Mouse (Mus musculus) heart, adult 9 months (tissue): ENCODE results near the gene Tnfrsf4.

Experiments used
- DNase-seq, 2 experiments: peaks; one replicate each; pipeline ENCODE4 v3.0.0; 2022; ENCODE audit warnings: low spot score in 2 of 2

Tnfrsf4 gene

DNA sequence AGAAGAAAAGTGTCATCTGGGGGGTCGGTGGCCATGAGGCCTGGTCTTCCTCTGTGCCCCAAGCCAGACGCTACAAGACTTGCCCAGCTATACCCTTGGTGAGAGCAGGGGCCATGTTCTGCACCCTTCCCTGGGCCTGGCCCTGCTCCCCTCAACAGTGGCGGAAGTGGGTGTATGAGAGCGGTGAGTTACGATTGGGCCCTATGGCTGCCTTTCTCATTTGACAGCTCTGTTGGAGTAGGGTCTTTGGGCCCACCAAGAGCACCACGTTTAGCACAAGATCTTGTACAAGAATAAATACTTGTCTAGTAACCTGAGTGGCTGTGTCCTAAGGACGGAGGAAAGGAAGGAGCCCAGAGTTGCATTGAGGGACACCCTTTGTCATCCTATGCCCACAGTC, 14.9 kb downstream of the Tnfrsf4 start:
- DNase-seq, result no peak

DNA sequence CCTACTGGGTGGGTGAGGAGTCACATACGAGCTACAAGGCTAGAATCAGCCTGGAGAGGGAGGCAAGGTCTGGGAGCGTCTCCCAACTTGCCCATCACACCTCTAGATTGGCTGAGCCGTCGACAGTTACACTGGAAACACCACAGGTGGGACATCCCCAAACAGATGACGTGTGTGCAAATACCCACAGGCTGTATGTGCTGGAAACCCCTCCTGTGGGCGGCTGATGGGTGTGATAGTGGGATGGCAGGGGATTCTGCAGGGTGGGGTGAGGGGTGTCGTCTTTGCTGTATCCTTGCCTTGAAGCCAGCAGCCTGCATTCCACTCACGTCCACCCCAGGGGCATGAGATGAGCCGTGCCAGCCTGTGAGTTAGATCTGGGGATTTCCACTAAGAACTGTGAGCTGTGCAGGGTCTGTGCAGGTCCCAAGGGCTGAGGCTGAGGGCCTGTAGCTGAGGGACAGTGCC, 17.0 kb downstream of the Tnfrsf4 start:
- no peak for DNase-seq

DNA sequence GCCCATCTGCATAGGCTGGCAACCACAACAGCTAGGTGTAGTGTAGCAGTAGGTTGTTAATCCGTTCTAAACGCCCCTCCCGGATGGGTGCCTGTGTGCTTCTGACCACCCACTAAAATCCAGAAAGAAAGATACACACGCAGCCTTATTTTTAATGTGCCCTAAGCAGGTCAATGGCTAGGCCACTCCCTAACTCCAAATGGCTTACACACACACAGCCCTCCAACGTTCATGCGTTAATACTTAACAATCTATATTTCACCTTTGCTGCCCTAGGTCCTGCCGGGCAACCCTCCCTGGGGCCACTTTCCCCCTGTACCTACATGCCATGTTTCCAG, 17.6 kb downstream of the Tnfrsf4 start:
- DNase-seq, result no peak

DNA sequence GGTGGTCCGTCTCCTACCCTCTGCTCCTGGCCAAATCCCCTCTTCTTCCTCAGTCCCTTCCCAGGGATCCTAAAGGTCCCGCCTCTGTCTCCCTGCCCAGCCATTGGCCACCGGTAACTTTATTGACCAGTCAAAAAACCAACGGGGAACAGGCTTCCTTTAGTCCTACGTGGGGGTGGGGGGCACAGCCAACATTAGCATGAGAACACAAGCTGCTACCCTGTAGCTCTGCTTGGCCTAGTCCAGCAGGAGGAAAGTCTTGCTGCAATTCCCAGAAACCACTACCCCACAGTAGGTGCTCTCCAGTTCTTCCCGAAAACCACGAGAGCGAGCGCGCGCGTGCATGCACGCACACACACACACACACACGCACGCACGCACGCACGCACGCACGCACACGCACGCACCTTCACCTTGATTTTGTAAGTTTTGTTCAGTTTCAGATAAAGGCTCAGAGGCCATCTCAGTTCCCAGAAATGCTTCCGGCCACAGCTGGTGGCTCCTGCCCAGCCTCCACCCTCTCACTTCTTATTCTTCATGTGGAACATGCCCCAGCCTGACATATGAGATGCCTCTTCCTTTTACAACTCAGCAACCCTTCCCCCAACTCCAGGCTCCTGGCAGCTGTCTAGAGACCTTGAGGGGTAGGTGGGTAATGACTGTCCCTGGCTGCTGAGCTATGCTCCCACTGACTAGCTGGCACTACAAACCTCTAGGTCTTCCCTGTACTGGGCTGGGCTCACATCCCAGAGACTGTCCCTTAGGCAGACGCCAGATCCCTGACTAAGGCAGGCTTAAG, 18.1 kb downstream of the Tnfrsf4 start:
- DNase-seq, result peak; percentile 87 to 92

DNA sequence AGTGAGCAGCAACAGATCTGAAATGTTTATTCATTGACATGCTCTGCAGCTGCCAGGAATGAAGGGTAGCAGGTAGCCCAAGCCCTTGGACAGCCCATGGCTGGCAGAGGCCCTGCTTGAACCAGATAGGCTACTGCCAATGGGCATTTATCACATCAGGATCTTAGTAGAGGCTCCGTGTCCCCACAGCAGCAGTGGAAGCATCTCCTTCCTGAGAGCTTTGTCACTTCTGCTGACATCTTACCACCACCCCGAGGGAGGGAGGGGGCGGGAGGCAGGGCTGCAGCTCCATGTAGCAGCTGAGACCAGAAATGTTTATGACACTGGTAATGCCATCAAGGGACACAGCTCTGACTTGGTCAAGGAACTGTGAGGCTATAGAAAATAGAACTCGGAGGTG, 19.2 kb downstream of the Tnfrsf4 start:
- DNase-seq, result no peak

DNA sequence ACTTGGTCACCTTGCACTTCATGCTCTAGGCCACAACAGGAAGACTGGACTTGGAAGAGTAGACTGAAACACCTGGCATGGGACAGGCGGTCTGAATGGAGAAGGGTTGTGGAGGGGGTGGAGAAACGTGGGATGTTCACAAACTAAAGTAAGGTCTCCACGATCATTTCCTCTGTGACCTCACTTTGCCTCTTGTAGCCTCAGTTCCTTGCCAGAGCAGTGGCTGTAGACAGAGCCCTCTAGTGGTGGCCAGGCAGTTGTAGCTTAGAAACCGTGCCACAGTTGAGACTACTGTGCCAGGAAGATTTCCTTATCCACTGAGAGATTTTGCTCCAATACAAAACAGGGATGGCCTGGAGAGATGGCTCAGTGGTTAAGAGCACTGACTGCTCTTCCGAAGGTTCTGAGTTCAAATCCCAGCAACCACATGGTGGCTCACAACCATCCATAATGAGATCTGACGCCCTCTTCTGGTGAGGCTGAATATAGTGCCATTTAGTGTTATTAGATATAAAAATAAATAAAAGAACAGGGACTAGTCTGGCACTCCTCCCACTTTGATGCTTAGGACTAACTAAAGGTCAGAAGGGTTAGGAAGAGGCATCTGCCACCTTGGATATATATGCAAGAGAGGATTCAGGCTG, 20.0 kb downstream of the Tnfrsf4 start:
- DNase-seq, result peak; percentile 50 to 52

DNA sequence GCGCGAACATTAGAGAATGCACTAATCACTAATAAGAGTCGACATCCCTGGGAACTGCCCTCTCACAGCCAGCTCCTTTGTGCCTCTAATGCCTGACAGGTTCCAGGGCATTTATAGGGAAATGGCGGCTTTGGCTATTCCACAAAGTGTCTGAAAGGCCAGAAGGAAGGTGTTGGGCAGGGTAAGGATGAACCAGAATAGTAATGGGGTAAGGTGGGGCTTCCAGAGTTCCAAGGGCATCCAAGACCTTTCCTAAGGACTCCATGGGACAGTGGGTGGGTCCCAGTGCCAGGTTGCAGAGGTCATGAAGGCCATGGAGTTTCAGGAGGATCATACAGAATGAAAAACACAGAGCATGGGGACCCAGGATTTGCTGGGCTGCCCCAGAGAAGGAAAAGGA, 20.7 kb downstream of the Tnfrsf4 start:
- no peak for DNase-seq

DNA sequence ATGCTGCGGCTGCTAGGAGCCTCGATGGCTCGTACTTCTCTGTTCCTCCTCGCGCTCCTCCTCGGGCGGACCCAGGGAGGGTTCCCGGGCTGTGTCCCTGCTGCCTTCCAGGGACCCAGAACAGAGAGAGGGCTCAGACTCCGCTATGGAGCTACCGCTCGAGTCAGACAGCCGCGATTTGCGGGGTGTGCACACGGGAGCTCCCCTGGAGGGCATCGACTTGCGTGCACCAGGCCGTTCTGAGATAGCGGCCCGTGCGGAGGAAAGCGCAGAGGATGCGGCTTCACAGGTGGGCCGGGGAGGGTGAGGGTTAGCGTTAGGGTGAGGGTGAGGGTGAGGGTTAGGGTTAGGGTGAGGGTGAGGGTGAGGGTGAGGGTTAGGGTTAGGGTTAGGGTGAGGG, 21.3 kb downstream of the Tnfrsf4 start:
- no peak for DNase-seq

DNA sequence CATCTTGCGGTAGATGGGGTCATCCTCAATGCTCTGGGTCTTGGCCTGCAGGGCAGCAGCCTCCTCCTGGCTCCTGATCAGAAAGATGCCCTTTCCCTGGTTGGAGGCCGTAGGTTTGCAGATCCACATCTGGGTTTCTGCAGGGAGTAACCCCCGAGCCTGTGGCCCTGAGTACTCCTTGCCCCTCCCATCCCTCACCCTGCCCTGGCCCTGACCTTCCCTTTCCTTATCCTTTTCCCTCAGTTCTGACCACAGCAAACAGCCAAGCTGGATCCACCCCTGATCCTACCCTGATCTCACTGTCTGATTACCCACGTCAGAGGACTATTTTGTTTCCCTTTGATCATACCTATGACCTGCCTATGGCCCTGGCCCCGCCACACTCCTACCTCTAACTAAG, 31.1 kb downstream of the Tnfrsf4 start:
- no peak for DNase-seq

DNA sequence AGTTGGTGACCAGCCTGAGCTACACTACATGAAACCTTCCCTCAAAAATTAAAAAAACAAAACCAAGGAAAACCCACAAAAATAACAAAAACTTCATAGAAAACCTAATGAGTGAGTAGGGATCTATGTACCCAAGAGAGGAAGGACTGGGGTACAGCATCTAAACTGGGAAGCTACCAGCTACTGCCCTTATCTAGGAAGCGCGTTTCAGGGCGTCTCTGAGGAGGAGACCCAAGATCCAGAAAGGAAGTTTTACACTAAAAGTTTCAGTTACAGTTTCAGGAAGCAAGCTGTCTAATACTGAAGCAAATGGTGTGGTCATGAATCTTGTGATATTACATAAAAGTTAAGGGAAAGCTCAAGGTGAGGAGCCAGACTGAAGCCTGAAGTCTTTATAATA, 36.1 kb downstream of the Tnfrsf4 start:
- DNase-seq, result no peak

DNA sequence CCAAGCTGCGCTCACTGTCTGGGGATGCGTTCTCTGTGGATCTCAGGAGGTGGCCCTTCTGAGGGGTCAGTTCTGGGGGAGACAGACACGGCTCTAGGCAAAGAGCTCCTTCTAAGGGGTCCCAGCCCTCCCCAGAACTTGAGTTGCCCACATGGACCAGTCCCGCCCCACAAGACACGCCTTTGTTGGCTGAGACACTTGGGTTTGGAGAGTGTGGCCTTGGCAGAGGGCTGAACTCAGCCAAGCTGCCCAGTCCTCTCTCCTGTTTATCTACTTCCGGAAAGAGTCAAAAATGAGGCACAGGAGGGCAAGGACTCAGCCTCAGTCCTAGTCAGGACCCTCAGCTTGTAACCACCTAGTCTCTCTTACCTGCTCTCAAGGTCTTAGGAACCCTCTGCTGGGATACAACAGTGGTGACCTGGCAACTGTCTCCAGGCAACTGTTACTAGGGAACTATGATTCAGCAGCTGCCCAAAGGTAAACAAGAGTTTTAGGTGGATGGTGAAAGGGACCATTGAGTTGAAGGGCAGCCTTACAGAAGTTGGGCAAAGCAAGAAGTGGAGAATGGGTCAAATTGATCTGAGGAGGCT, 36.8 kb downstream of the Tnfrsf4 start:
- no peak for DNase-seq

DNA sequence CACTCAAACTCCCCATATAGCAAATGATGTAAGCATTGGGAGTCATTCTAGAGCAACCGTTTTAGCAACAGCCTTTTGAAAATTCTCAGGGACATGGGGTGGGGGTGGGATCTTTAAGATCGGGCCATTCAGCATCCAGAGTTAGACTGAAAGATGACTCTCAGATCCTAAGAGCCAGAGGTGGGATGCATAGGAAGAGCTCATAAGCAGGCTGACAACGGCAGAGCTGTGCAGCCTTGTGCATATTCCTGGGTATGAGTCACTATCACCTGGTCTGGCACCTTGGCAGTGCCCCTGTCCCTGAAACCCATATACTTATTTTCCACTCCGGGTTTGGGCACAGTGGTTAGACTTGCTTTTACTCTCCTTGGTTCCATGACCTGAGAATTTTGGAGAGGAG, 39.5 kb downstream of the Tnfrsf4 start:
- DNase-seq, result no peak

DNA sequence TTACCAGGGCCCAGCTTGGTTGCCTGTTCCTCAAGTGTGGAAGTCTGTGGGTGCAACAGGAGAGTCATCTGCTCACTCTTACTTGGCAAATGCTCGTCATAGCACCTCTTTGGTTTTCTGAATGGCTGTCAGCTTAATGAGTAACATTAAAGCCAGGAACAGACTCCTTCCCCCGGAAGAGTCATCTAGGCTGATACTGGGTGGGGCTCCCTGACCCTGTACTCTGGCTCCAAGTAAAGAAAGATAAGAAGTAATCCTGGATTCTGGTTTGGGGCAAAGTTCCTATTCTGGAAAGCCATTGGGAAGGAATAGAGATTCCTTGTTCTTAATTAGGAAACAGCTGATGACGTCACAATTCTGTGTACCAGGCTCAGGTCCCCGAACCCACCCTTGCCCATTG, 40.5 kb downstream of the Tnfrsf4 start:
- DNase-seq, result no peak

DNA sequence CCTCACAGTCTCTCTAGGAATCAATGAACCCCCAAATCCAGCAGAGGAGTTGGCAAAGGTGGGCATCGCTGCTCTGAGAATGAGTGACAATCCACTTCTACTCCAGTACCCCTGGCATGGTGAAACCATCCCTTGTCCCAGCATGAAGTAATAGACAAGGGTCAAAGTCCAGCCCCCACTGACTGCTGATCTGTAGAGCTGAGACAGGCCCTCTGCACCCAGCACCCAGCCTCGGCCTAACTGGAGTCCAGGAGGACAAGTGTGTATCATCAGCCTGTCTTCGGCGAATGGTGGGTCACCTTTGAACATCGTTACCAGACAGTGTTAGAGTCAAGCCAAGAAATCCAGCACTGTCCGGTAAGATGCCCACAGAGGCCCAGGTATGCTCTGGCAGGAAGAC, 41.0 kb downstream of the Tnfrsf4 start:
- DNase-seq, result no peak

DNA sequence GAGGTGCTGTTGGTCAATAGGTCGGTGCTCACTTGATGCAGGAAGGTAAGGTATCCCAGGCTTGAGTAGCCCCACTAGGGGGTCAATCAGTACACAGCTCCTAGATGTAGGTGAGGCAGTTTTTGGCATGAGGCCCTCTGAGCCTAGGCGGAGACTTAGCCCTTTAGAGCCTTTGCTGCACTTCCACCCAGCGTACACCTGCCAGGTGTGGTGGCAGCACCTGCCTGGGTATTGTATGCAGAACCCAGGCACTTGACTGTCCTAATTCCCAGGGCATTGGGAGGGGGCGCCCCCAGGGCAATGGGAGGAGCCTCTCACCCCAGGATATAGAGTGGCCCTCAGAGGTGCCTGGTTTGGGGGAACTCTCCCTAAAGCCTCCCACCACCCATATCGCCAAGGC, 41.5 kb downstream of the Tnfrsf4 start:
- DNase-seq, result no peak

DNA sequence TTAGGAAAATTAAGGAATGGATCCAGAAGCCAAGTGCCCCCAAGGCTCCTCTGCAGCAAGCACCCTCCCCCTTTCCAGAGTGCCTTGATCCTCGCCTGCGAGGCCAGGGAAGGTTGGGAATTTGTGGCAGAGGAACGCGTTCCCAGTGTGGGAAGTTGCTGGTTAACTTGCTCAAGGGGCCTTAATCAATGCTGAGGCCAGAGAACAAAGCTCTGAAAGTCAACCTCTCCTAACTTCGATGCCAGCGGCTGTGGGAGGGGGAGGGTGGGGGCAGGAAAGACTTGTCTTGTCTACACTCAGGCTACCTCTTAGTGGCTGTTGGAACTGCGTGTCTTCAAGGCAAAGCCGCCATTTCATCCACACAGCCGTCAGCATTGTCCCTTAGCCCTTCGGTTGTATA, 44.1 kb downstream of the Tnfrsf4 start:
- no peak for DNase-seq

DNA sequence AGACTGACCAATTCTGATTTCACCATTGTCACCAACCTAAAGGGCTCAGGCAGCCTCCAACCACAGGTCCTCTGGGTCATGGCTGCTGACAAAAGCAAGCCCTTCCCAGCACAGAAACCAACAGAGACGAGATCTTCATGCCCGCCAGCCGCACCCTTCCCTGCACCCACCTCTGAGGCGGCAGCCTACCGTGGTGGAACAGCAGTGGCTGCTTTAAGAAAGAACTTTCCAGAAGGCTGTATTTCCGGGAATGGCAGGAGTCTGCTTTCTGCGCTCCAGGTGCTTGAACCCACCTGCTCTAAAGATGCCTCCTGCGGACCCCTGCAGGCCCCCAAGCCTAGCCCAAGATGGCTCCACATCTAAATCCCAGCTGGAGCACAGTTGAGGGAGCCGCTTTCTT, 45.2 kb downstream of the Tnfrsf4 start:
- DNase-seq, result no peak

DNA sequence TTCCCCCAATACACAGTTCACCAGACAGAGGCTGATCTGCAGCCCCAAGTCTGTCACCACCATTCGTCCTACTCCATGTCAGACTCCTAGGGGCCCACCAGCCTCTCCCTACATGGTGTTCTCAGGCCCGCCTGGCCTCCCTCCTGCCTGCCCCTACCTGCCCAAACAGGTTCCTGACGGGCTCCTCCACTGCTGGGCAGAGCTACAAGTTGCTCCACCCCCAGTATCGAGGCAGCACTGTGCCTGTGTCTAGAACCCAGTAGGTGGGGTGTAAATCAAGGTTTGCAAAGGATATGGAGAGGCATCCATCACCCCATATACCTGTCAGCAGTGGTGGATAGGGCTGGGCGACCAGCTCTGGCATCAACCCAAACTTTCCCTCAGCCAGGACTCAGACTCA, 45.6 kb downstream of the Tnfrsf4 start, which contains the start of gene Ttll10:
TSS of gene Ttll10 (minus strand) at position 154 of the 400 bp plus-strand sequence.
- DNase-seq, result no peak

DNA sequence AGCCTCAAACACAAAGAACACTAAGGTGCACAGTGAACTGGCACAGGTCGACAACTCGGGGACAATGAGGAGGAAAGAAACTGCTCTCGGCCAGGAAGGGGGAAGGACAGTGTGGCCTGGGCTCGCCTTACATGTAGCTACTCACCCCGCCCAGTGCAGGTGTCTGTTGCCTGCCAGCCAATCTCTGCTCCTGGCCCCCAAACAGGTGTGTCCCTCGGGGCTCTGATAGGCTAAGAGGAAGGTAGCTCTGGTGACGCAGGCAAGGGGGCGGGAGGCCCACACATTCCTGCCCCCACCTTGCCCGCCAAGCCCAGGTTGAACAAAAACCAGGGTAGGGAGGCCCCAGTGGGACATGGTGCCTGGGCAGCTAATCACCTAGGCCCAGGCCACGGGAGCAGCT, 46.1 kb downstream of the Tnfrsf4 start:
- no peak for DNase-seq

DNA sequence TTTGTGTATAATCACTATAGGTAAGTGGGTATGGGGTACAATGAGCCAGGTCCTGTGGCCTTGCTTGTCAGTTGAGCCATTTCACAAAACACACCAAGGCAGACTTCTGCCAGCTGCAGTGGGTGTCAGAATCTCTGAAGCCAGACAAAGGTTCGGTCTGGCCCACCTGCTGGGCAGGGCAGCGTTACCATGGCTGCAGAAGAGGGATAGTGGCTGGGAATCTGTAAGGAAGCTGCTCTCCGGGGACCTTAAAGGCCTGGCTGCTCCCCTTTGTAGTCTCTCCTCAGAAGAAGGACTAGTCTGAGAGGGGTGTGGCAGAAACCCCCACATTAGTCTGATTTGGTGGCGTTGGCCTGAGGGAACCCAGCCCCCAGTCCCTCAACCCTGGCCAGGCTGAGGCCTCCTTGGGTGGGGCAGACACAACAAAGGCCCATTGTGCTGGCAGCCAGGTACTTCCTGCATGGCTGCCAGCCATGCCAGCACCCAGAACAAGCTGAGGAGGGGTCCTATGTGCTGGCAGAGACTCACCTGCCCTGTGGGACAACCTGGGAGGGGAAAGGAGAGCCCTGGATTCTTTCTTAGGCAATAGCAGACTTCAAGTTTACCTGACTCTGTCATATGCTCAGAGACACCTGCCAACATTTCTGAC, 50.3 kb downstream of the Tnfrsf4 start:
- DNase-seq, result no peak

DNA sequence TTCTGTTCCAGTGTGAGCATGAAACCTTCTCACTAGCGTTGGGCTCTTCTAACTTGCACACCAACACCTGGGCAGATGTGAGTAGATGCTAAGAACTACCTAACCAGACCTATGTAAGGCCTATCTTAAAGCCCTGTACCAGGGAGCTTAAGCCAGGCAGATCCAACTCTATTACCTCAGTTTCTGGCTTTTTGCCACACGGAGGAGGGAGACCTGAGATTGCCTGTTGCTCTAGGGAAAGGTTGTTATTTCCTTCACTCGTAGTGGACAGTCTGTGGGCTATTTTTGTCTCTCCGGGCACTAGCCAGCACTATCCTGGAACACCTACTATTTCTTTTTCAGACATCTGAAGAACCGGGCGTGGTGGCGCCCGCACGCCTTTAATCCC, 50.9 kb downstream of the Tnfrsf4 start:
- DNase-seq, result no peak

DNA sequence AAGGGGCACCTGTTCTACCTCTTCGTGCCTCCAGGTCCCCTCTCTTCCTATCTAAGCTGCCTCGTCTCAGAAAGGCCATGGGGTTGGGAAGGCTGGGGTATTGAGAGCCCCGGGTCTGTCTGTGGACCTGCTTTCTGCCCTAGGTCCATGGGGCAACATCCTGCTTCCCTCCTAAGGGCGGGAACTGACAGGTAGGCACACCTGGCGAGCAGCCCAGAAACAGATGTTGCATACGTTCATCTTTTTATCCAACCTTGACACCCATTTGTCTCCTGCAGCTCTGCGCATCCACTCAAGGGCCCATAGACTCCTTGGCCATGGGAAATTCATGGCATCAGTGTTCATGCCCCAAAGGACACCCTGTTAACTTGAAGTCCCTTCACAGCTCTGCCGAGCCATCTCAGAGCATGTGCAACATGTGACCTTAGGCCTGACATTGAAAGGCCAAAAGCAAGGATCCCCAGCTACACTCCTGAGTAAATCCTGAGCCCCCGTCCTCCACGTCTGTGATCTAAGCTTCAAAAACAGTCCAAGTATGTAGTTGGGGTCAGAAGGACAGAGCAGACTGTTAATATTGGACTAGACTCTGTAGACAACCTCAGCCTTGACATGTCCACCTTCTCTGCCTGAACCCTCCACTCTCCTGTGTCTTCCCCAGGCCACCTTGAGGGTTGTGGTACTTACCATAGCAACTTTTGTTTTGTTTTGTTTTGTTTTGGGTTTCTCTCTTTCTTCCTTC, 51.7 kb downstream of the Tnfrsf4 start:
- DNase-seq, result no peak
